Mouse (Mus musculus): ENCODE data around the gene BC051142. TPM values are rescaled to one million over a fixed set of nuclear protein-coding genes. Genes with fewer than 3 reads are reported as not detected.
A peak's percentile ranks its signal among the peaks of the same experiment; 100 is the strongest.

Gene BC051142
- total and polyA plus RNA-seq, 2 experiments from 2014 or later = 5.5 to 9.0 TPM

- Histone ChIP-seq H3K36me3 (ENCODE audit: insufficient read depth) (no peaks in the 10 kb centered on the region), H3K9me3 (ENCODE audit: low read length) (no peaks in the 10 kb centered on the region), H3K27ac (ENCODE audit: low read depth, low read length) (no peak overlapping the region), H3K9ac (no peak overlapping the region), H3K4me1 (ENCODE audit: insufficient read depth) (no peaks in the 10 kb centered on the region), H3K4me2 (ENCODE audit: low read depth) (no peak overlapping the region), H3K4me3 (ENCODE audit: low read depth, low read length) (no peak overlapping the region), H3K27me3 (ENCODE audit: insufficient read depth, low read length) (no peaks in the 10 kb centered on the region)
- no peak for TF ChIP-seq CTCF (IDR thresholded peaks at IDR 0.05; ENCODE audit: low read depth)
- 87% methylated on average over 4 of the region's 4 CpGs for WGBS
- no peak for DNase-seq
- ATAC-seq = no peak
Measured at GRCm38 (mm10) chr17:34370563-34370962, 28.1 kb upstream of the BC051142 start.

GRCm38 (mm10) chr17:34373055-34373709 lies 25.4 kb upstream of the BC051142 start:
- no peak overlapping the region for H3K4me2 ChIP-seq (ENCODE audit: low read depth)
- no peaks in the 10 kb centered on the region for H3K4me1 ChIP-seq (ENCODE audit: insufficient read depth)
- no peak for TF ChIP-seq CTCF (IDR thresholded peaks at IDR 0.05; ENCODE audit: low read depth)
- no peaks in the 10 kb centered on the region for H3K9me3 ChIP-seq (ENCODE audit: low read length)
- no peaks in the 10 kb centered on the region for H3K27me3 ChIP-seq (ENCODE audit: insufficient read depth, low read length)
- H3K4me3 ChIP-seq (ENCODE audit: low read depth, low read length) = no peak overlapping the region
- H3K36me3 ChIP-seq (ENCODE audit: insufficient read depth) = no peaks in the 10 kb centered on the region
- 80% methylated on average over 6 of the region's 6 CpGs for WGBS
- DNase-seq (no peak), ATAC-seq (no peak)
- H3K27ac ChIP-seq (ENCODE audit: low read depth, low read length) = no peak overlapping the region
- H3K9ac ChIP-seq = no peak overlapping the region

- no peak within 1 kb of the TSS for H3K4me3 ChIP-seq (ENCODE audit: low read depth, low read length)
Measured at GRCm38 (mm10) chr17:34376847-34377246, 21.8 kb upstream of the BC051142 start, which contains the start of gene Btnl1. TSS of gene Btnl1 (plus strand) at chr17:34377132.

GRCm38 (mm10) chr17:34377450-34378209 lies 21.0 kb upstream of the BC051142 start:
- no peaks in the 10 kb centered on the region for H3K36me3 ChIP-seq (ENCODE audit: insufficient read depth)
- DNase-seq = no peak
- peak; percentile 17; the same call in 1 of the 2 replicates for TF ChIP-seq CTCF (IDR thresholded peaks at IDR 0.05; ENCODE audit: low read depth)
- H3K4me3 ChIP-seq (ENCODE audit: low read depth, low read length) = no peak overlapping the region
- H3K27me3 ChIP-seq (ENCODE audit: insufficient read depth, low read length) = no peaks in the 10 kb centered on the region
- no peak for ATAC-seq
- H3K9me3 ChIP-seq (ENCODE audit: low read length) = no peaks in the 10 kb centered on the region
- no peak overlapping the region for H3K4me2 ChIP-seq (ENCODE audit: low read depth)
- H3K4me1 ChIP-seq (ENCODE audit: insufficient read depth) = no peaks in the 10 kb centered on the region
- no peak overlapping the region for H3K9ac ChIP-seq
- WGBS = 58% methylated on average over 6 of the region's 6 CpGs
- H3K27ac ChIP-seq (ENCODE audit: low read depth, low read length) = no peak overlapping the region

More at GRCm38 (mm10) chr17:34376847-34377246, 21.8 kb upstream of the BC051142 start, which contains the start of gene Btnl1:
- no peak for ATAC-seq
- Histone ChIP-seq H3K4me2 (ENCODE audit: low read depth) (no peak within 1 kb of the TSS), H3K4me1 (ENCODE audit: insufficient read depth) (no peaks in the 10 kb centered on the region), H3K27ac (ENCODE audit: low read depth, low read length) (no peak within 1 kb of the TSS), H3K9ac (no peak within 1 kb of the TSS), H3K9me3 (ENCODE audit: low read length) (no peaks in the 10 kb centered on the region), H3K27me3 (ENCODE audit: insufficient read depth, low read length) (no peaks in the 10 kb centered on the region), H3K36me3 (ENCODE audit: insufficient read depth) (no peaks in the 10 kb centered on the region)
- 80% methylated on average over 2 of the region's 2 CpGs for WGBS
- DNase-seq = no peak
- no peak for TF ChIP-seq CTCF (IDR thresholded peaks at IDR 0.05; ENCODE audit: low read depth)

GRCm38 (mm10) chr17:34378716-34379115 lies 19.9 kb upstream of the BC051142 start:
- no peak for DNase-seq
- Histone ChIP-seq H3K36me3 (ENCODE audit: insufficient read depth) (no peaks in the 10 kb centered on the region), H3K27ac (ENCODE audit: low read depth, low read length) (no peak overlapping the region), H3K27me3 (ENCODE audit: insufficient read depth, low read length) (no peaks in the 10 kb centered on the region), H3K4me3 (ENCODE audit: low read depth, low read length) (no peak overlapping the region), H3K9me3 (ENCODE audit: low read length) (no peaks in the 10 kb centered on the region), H3K9ac (no peak overlapping the region), H3K4me2 (ENCODE audit: low read depth) (no peak overlapping the region), H3K4me1 (ENCODE audit: insufficient read depth) (no peaks in the 10 kb centered on the region)
- no peak for TF ChIP-seq CTCF (IDR thresholded peaks at IDR 0.05; ENCODE audit: low read depth)
- WGBS = 83% methylated on average over 2 of the region's 2 CpGs
- ATAC-seq = no peak

GRCm38 (mm10) chr17:34379451-34379850 lies 19.2 kb upstream of the BC051142 start:
- DNase-seq (no peak), ATAC-seq (no peak)
- H3K4me1 ChIP-seq (ENCODE audit: insufficient read depth) = no peaks in the 10 kb centered on the region
- no peak for TF ChIP-seq CTCF (IDR thresholded peaks at IDR 0.05; ENCODE audit: low read depth)
- H3K27ac ChIP-seq (ENCODE audit: low read depth, low read length) = no peak overlapping the region
- no peaks in the 10 kb centered on the region for H3K36me3 ChIP-seq (ENCODE audit: insufficient read depth)
- H3K4me3 ChIP-seq (ENCODE audit: low read depth, low read length) = no peak overlapping the region
- no peaks in the 10 kb centered on the region for H3K9me3 ChIP-seq (ENCODE audit: low read length)
- WGBS = 78% methylated on average over 7 of the region's 7 CpGs
- no peak overlapping the region for H3K4me2 ChIP-seq (ENCODE audit: low read depth)
- no peak overlapping the region for H3K9ac ChIP-seq
- no peaks in the 10 kb centered on the region for H3K27me3 ChIP-seq (ENCODE audit: insufficient read depth, low read length)

GRCm38 (mm10) chr17:34381876-34382275 lies 16.7 kb upstream of the BC051142 start:
- H3K4me3 ChIP-seq (ENCODE audit: low read depth, low read length) = no peak overlapping the region
- no peak overlapping the region for H3K9ac ChIP-seq

More at GRCm38 (mm10) chr17:34381876-34382275, 16.7 kb upstream of the BC051142 start:
- no peak for TF ChIP-seq CTCF (IDR thresholded peaks at IDR 0.05; ENCODE audit: low read depth)
- H3K27me3 ChIP-seq (ENCODE audit: insufficient read depth, low read length) = no peaks in the 10 kb centered on the region
- H3K27ac ChIP-seq (ENCODE audit: low read depth, low read length) = no peak overlapping the region
- no peaks in the 10 kb centered on the region for H3K4me1 ChIP-seq (ENCODE audit: insufficient read depth)
- no peak for ATAC-seq
- DNase-seq = no peak
- WGBS = 71% methylated on average over 11 of the region's 11 CpGs
- no peaks in the 10 kb centered on the region for H3K9me3 ChIP-seq (ENCODE audit: low read length)
- no peaks in the 10 kb centered on the region for H3K36me3 ChIP-seq (ENCODE audit: insufficient read depth)
- H3K4me2 ChIP-seq (ENCODE audit: low read depth) = no peak overlapping the region

All from forebrain, postnatal 0 days (tissue).